Mouse (Mus musculus): ENCODE results near the gene Dnm2.

Gene Dnm2

DNA sequence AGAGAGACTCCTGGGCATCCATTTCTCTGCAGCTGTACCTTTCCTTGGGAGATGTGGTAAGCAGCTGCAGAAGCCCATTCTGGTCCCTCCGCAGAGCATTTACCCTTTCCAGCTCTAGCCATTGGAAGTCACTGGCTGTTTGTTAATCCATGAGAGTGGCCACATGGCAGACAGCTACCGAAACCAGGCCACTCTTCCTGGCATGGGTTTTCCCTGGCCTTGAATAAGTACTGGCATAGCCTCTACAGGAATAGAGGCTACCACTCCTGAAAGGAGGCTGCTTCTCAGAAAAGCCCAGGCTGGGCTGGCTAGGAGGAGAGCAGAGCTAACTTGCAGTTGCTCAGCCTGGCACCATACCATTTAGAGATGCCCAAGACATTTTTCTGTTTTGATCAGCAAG is 126.3 kb downstream of the Dnm2 start:
- DNase-seq = no peak

DNA sequence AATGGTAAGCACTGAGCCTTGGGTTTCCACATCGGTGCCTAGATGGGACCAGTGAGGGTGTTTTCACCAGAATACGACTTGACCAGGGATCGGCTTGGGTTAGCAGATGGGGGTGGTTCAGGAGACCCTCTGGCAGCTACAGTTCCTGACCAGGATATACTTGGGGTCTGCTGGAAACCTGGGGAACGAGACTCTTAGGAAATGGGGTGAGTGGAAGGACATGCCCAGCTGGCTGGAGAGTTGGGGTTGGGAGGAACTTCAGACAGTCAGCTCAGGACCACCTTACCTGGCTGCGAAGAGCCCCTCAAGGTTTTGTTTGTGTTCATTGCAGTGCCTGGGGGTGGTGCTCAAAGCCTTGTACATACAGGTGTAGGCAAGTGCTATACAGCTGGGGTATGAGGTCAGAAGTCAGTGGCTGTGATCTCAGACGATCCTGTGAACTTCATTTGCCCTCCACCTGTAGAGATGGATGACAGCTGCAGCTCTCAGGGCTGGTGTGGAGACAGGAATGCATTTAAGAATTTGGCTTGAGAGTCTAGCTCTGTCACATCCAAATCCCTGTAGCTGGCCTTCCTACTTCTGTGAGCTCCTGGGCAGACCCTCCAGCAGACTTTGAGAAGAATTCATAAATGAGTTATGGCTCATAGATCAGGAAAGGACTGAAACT is 129.0 kb downstream of the Dnm2 start:
- no peak for DNase-seq

DNA sequence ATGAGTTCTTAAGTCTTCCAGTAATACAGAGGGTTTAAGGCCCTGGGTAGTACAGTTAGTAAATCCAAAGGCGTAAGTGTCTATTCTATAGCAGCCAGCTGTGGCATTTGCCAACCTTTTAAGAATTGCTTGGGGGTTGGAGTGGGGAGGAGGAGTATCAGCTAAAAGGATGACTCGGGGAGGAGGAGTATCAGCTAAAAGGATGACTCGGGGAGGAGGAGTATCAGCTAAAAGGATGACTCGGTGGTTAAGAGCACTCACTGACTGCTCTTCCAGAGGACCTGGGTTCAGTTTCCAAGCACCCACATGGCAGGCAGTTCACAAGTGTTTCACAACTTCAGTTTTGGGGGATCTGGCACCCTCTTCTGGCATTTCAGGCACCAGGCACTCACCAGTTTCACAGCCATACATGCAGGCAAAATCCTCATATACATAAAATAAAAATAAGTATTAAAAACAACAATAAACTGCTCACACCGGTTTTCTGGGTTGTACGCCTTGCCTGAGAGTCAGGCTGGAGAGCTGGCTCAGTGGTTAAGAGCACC is 130.6 kb downstream of the Dnm2 start:
- DNase-seq = no peak

DNA sequence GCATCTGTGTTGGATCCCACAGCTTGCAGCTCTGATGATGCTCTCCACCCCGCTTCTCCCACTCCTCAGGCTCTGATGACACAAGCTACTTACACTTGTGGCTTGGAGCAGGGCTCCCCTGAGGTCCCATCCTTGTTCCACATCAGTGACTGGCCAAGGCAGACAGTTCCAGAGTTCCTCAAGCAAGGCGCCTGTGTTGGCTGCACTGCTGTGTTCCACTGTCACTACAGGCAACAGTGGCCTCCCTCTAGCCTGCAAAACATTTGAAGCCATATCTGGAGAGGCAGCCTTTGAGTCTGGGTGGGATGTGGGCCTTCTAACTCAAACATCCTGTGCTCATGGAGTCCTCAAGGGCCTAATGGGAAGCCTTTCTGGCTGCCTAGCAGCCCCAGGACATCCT is 132.3 kb downstream of the Dnm2 start:
- no peak for DNase-seq

Data from cerebellum, adult 9-10 months (tissue).